Mouse (Mus musculus) cerebellum, adult 18-20 months (tissue): ENCODE measurements around the gene Sh2d2a.
A peak's percentile ranks its signal among the peaks of the same experiment; 100 is the strongest.
"Not testable (repeated sequence)": the region's sequence is repeated elsewhere in the genome, so short reads cannot be mapped to it uniquely, and the experiment has no call there.

Source experiments
- DNase-seq, 2 experiments: peaks; one replicate each; pipeline ENCODE4 v3.0.0; 2021

The Sh2d2a gene

DNA sequence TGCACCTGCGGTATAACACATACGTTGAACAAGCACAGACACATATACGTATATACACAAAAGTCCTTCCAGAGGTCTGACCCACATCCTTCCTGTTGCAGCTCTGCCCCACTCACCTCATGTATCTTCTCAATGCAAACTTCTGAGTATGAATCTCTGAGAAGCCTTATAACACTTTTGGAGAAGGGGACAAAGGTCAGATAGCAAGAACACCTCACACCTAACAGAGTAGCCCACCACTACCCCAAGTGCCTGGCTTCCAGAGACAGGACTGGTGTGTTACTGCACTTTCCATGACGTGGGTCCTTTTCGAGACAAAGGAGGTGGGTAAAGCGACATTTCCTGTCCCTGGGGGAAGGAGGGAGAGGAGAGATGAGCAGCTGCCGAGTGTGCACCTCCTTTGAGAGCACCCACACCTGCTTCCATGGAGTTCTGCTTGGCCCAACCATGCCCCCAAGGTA lies at the start of gene Sh2d2a:
Sh2d2a (plus strand) TSS at position 106 of the 461 bp plus-strand sequence.
- no peak for DNase-seq

DNA sequence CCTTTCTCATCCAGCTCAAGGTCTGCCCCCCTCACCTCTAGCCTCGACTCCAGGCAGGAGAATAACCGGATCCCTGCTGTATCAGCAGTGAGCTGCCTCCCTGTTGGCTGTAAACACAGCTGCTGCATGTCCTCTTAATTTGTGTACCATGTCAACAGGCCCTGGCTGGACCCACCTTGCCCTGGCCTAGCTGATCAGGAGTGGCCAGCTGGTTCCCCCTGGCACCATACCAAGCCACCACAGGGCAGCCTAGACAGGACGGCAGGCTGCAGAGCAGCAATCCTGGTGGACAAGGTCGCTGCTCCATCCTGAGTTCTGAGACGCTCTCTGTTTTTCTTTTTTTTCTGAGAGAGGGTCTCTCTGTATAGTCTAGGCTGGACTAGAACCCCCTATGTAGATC lies 44.9 kb upstream of the Sh2d2a start:
- DNase-seq, result peak; percentile 31 to 43

DNA sequence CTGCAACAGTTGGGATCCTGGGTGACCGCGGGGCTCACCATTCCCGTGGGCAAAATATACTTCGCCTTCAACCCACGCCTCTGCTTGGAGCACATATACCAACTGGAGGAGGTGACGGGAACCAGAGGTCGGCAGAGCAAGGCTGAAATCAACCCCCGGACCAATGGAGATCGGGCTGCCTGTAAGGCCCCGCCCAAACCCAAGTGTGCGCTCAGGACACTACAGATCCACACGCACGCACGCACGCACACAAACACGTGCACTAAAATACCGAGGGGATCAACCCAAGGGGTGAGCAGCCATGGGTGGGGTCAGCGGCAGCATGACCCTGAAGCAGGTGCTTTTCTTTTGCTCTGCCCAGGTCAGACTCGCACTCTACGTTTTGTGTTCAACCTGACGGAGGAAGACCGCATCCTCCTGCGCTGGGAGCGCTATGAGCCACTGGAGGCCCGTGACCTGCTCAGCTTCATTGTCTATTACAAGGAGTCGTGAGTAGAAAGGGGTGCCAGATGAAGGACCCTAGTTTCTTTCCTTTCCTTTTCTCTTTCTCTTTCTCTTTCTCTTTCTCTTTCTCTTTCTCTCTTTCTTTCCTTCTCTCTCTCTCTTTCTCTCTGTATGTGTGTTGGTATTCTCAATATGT lies 42.4 kb upstream of the Sh2d2a start:
- DNase-seq, result no peak

DNA sequence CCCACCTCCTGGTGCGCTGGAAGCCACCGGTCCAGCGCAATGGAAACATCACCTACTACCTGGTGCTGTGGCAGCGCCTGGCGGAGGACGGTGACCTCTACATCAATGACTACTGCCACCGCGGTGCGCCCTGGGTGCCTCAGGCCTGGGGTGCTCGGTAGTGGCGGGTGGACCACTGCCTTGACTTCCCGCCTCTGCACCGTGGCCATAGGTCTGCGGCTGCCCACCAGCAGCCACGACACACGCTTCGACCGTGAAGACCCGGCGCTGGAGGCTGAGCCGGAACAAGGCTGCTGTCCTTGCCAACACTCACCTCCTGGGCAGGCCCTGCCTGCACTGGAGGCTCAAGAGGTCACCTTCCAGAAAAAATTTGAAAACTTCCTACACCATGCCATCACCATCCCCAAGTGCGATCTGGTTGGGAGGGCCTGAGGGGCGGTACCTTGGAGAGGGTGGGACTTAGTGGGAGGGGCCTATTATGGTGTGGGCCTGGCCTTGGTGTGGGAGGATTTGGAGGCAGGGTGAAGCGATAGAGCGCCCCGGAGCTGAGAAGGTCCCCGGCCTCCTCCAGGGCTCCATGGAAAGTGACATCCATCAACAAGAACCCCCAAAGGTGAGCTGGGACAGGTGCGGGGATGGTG lies 37.1 kb upstream of the Sh2d2a start:
- no peak for DNase-seq

DNA sequence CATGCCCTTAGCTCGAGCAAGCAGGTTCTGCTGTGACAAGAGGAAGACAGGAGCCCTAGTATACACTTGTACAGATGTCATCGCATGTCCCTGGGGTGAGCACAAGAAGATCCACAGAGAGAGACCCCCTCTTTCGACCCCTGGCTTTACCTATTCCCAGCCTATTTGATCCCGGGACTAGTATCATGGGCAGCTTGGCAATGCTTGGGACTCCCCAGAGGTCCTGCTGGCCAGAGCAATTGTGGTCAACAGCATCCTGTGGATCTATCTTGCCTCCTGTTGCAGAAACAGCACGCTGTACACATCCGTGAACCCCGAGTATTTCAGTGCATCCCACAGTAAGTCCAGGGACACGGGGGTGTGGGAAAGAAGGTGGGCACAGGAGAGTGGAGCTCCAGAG lies 35.3 kb upstream of the Sh2d2a start:
- no peak for DNase-seq

DNA sequence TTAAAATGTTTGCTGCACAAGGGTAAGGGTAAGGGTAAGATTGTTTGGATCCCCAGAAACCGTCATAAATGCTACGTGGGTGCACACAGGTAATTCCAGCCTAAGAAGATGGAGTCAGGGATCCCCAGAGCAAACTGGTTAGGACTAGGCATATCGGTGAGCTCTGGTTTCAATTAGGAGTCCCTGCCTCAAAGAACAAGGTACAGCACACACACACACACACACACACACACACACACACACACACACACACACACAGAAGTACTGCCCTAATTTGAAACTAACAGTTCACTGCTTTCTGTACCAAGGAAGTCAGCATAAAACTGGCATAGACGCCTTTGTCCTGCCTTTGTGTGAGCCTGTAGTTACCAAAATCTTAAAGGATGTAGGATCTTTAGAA lies 34.1 kb upstream of the Sh2d2a start:
- DNase-seq, result no peak

DNA sequence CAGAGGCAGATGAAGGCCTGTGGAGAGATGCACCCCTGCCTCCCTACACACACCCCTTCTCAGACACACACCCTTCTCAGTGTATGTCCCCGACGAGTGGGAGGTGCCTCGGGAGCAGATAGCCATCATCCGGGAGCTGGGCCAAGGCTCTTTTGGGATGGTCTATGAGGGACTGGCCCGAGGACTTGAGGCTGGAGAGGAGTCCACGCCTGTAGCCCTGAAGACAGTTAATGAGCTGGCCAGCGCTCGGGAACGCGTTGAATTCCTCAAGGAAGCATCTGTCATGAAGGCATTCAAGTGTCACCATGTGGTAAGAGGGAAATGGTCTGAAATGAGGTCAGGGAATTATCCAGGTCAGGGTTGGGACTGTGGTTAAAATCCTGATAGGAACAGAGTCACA lies 33.7 kb upstream of the Sh2d2a start:
- no peak for DNase-seq

DNA sequence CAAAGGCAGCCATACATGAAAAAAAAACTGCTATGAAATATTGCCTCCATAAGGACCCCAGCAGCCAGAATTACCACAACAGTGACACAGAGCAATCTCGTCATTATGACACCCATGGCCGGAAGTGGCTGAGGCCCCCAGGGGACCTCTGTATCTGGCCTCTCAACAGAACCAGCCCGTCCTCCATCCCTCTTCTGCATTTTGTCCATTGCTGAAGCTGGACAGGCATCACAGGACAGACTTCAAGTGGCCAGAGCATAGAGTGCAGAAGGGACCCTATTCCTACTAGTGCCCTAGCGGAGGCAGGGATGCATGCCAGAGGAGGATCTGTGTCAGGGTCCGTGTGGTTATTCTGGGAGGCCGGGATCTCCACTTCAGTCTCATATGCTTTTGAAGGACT lies 30.4 kb upstream of the Sh2d2a start:
- no peak for DNase-seq

DNA sequence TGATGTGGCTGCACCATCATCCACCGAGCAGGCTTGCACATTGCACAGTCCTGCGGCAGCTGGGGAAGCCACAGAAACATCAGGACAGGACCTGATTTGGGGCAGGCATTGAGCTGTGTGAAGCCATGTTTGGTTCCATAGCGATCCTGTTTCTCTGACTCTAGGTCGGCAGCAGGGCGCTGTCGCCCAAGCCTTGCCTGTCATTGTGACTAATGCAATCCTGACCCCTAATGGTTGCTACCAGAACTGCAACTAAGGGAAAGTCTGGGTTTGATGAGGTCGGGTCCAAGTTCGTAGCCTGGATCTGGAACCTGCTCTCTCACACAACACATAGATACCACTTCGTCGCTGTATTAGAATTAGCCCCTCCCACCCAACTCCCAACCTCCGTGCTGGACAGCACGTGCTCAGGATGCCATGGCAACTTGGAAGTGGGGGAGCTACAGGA lies 29.9 kb upstream of the Sh2d2a start:
- peak; percentile 75 to 81 for DNase-seq

DNA sequence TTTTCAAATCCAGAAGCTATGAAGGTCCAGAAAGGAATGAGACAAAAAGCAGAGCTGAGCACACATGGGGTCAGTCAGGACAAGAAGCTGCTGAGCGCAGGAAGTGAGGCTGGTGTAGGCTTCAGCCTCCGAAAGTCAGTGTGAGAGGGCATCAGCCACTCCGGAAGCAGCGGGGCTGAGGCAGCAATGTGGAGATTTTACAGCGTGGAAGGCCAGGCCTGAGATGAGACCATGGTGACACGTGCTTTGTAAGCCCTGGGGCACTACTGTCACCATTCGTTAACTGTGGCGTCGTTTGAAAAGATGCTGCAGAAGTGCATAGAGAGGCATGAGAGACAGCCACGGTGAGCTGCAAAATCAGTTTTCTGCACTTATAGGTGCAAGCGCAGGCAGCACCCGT lies 28.3 kb upstream of the Sh2d2a start:
- no peak for DNase-seq

DNA sequence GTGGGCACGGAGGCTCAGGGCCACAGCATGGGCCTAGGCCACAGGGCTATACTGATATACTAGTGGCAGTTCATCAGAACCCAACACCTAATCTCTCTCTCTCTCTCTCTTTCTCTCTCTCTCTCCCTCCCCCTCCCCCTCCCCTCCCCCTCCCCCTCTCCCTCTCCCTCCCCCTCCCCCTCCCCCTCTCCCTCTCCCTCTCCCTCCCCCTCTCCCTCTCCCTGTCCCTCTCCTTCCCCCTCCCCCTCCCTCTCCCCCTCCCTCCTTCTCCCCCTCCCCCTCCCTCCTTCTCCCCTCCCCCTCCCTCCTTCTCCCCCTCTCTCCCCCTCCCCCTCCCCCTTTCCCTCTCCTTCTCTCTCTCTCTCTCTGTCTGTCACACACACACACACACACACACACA lies 22.3 kb upstream of the Sh2d2a start, which contains the start of gene Pear1:
Pear1 (minus strand) TSS at position 101 of the 400 bp plus-strand sequence.
- DNase-seq, result not testable (repeated sequence)

DNA sequence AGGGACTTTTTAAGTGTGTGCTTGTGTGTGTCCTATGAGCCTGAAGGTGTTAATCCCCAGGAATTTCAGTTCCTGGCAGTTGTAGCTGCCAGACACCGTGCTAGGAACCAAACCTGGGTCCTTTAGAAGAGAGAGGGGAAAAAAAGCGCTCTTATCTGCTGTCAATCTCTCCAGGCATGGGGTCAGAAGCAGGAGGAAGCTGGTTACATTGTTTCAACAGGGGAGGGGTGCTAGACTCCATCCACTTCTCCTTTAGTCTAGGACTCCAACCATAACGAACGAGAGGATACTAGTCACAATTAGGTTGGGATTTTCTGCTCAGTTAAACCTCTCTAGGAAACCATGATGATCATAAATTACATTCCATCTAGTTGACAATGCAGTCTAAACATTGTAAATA lies 18.1 kb upstream of the Sh2d2a start:
- DNase-seq, result no peak

DNA sequence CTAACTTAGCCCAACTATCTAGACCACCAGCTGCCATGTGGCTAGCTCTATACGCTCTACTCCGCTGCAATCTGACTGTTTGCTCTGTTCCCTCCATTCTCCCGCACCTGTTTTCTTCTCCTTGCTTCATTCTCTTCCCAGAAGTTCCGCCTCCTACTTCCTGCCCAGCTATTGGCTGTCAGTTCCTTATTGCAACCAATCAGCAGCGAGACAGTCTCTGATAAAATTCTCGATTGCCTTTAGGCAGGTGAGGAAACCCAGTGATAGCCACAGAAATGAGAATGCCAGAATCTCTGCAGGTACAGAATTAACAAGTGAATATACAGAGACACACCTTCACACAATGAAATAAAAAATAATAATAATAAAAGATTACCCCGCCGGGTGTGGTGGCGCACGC lies 17.5 kb upstream of the Sh2d2a start:
- no peak for DNase-seq

DNA sequence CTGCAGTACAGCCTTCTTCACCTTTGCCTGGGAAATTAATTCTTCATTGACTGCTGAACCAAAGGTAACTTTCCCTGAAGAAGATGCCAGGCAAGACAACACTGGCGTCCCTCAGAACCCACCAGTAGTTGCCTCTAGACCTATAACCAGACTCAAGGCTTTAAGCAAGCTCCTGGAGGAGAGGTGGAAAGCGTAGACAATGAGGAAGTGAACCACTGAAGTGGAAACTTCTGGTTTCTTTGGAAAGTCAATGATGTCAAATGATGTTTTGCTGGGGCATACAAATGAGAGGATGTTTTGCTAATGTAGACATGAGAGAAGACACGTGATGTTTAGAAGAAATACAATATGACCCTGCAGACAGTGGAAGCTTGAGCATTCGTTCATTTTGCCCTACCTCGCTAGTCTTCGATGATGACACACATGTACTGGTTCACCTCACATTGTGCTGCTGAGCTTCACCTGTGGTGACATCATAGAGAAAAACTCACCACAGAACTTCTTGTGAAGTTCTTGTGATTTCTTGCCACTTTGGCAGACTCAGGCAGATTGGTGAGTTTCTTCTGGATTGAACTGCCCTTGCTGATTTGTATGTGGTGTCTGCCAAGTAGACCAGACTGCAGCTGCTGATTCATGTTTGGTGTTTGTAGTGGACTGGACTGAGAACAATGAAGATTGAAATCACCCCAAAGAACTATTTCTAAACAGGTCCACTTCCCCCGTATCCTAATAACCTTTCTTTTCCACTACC lies 14.3 kb upstream of the Sh2d2a start:
- no peak for DNase-seq

DNA sequence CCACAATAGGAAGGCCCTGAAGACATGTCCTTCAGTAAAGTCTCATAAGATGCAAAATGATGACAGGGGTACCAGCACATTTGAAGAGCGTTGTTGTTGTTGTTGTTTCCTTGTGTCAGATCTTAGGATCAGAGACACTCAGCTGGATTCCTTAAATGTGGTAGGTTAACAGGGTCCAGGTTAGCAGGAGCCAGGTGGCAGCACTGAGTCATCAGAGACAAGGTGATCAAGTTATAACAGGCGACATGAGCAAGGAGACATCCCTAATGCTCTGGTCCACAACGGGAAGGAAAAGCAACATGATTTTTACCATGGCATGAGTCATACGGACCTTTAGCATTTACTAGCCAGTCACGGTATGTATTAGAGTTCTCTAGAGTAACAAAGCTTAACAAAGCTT lies 13.1 kb upstream of the Sh2d2a start:
- no peak for DNase-seq

DNA sequence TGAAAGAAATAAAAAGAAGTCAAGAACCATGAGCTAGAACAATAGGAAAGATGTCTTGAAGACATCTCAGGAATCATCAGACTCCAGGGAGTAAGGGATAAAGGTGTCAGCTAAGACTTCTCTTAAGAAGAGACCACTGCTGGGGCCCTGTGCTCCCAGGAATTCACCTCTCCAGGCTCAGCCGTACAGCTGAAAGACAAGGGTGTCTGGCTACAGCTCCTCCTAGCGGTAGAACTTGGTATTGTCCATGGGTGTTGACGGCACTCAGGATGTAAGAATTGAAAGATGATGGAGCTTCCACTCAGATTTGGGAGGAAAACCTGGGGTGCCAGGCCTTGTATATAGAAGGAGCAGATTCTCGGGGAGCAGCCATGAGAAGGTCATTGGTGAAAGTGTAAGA lies 7.9 kb upstream of the Sh2d2a start:
- DNase-seq, result peak; percentile 72 to 76

DNA sequence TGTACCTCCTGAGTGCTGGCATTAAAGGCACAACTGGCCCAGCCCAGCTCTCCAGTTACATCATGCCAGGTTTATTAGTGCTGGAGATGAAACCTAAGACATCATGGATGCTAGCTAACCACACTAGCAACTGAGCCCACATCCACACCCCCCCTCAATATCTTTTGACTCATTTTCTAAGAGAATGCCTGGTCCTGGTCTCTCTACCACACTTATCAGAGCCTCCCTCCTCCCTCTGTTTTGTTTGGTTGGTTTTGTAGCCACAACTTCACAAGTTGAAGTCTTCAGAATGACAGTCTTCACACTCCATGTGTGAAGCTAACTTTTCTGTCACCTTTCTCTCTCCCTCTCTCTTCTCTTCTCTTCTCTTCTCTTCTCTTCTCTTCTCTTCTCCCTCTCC lies 5.7 kb upstream of the Sh2d2a start:
- no peak for DNase-seq

DNA sequence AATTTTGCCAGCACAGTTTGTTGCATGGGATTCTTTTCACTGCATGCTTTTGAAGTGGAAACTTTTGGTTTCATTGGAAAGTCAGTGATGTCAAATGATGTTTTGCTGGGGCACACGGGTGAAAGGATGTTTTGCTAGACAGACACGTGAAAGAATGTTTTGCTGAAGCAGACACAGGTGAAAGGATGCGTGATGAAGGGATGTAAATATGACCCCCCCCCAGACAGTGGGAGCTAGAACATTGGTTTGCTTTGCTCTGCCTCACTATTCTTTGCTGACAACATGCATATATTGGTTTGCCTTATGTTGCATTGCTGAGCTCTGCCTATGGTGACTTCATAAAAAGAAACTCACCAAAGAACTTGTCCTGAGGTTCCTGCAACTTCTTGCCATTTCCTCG lies 1.6 kb upstream of the Sh2d2a start:
- DNase-seq, result no peak

DNA sequence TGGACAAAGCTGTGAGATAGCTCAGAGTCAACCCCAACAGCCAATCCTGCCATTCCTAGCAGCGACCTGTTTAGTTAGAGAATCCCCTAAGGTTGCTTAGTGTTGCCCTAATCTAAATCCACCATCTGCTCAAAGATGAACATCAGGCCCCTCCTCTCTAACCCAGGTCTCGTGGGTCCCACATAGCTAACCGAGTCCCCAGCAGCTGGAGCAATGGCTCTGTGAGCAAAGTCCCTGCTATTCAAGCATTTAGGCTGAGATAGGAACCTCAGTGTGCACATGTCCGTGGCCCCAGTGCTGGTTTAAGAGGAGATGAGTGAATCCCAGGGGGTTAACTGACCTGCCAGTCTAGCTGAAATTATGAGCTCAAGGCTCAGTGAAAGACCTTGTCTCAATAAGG lies 369 bp upstream of the Sh2d2a start:
- no peak for DNase-seq

DNA sequence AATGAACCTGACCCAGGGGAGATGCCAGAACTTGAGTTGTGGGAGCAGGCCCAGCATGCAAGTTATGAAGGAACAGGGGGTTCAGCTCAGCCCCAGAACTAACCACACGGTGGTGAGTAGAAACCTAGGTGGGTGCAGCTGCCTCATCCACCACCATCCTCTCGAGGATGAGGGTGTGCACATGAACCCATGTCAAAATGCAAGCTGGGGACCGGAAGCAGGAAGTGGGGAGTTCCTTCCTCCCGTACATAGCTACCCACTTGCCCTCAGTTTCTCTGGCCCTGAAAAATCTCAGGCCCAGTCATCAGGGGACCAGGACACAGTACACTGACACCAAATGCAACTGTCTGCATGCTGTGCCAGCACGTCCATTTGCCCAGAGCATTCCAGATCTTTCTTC lies 1.1 kb downstream of the Sh2d2a start:
- DNase-seq, result no peak

DNA sequence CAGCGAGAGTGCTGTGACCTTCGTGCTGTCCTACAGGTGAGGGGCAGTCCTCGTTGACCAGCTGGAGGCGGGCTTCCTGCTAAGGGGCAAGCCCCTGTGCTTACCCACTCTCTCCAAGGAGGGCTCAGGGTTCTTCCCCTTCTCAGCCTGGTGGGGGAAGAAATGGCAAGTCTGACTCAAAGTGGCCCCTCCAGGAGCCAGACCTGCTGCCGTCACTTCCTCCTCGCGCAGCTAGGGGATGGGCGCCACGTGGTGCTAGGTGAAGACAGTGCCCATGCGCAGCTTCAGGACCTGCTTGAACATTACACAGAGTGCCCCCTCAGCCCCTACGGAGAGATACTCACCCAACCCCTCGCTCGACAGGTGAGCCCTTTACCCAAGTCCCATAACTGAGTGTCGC lies 2.6 kb downstream of the Sh2d2a start:
- DNase-seq, result no peak

DNA sequence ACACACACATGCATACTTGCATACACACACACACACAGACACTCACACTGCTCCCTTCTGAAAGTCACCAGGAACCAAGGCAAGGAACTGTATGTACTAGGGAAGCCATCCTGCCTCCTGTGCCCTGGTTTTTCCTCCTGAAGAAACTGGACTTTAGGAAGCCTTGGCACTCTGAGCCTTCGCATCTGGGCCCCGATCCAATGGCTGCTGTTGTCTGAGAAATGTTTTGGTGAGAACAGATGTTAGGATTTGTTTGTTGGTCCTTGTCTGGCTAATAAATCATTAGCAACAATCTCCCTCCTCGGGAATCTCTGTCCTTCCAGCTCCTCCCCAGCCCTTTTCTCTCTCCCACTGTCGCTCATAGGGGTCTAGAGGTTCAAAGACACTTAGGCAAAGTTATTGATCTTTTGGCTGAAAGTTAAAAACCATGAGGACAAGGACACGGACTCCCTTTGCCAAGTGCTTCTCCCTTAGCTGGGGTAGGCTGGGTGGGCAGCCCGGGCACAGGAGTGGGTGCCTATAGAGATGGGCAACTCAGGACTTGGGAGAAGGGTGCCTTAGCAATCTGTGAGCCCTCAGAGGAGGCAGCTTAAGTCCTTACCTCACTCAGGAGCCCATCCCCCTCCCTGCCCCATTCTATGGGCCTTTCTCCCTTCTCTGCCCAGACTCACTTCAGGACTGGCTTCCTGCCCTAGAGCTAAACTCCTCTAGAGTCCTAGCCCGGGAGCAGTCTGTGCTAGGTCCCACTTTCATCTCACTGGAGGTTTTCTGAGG lies 8.4 kb downstream of the Sh2d2a start:
- DNase-seq, result no peak

DNA sequence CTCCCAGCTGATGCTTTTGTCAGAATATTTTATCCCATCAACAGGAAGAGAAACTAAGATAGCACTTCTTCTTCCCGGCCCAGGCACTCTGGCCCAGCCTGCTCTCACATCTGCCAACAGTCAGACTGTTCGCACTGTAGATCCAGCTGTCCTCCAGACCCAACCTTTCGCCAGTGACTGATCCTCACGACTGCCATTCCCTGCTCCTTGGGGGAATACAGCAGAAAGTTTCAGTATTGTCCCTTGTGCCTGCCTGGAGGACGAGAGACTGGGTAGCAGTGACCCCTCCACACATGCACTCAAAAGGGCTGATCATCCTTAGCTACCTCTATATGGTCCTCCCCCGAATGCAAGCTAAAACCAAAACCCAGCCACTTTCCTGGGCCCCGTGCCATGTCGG lies 9.4 kb downstream of the Sh2d2a start:
- no peak for DNase-seq
